Mouse (Mus musculus): ENCODE measurements around the gene Ppp1r21.
A peak's percentile ranks its signal among the peaks of the same experiment; 100 is the strongest.

Gene Ppp1r21

DNA sequence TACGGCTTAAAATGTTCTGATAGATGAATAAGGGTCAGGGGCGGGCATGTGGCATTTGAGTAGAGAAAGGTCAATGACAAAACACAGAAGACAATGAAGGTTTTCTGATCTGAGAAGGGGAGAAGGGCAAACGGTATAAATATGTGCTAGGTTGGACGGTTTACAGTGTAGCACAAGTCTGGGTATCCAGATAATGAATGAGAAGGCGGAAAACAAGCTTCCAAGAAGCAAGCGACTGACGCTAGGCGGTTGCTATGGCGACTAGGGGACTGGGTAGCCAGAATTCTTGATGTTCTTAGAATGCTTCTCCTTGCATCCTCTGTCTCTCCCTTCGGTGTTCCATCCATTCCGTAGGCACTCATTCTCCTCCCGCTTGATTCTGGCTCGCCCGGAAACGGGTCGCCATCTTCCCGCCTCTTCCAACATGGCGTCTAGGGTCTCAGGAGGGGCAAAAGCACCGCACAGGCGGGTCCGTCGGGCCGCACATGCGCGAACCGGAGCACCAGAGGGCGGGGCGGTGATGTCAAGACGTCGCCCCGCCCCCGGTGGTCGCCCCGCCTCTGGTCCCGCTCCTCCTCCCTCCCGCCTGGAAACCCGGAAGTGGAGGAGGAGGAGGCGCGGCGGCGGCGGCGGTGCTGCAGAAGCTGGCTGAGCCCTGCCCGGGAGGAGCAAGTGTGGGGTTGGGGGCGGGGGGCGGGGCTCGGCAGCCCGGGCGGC, at the start of gene Ppp1r21:
Gene Ppp1r21 (plus strand): TSS at position 600 of the 717 bp plus-strand sequence.
- peak; percentile 98 for DNase-seq

- DNase-seq: no peak
These were observed 49.5 kb upstream of the Ppp1r21 start for GRCm38 (mm10) chr17:88480369-88480768.

- DNase-seq: no peak
These were observed 48.9 kb upstream of the Ppp1r21 start for GRCm38 (mm10) chr17:88481062-88481461.

DNA sequence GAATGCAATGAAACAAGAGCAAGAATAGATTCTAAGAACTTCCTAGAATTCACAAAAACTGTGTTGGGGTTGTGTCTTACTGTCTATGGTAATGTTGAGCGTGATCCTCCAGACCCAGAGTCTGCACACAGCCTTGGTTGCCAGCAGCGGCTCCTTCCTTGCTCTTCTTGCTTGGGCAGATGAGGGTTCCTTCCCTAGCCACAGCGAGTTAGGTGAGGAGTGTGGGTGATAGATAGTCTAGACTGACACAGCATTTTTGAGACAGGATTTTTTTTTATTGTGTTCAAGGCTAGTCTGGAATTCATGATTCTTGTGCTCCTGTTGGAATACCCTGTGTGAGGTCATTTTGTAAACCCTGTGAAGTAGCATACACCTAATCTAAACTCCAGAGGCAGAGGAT, 48.3 kb upstream of the Ppp1r21 start:
- no peak for DNase-seq

GRCm38 (mm10) chr17:88484539-88484938, 45.4 kb upstream of the Ppp1r21 start:
- DNase-seq: no peak

GRCm38 (mm10) chr17:88484951-88485350, 45.0 kb upstream of the Ppp1r21 start:
- DNase-seq: no peak

GRCm38 (mm10) chr17:88490546-88490945, 39.4 kb upstream of the Ppp1r21 start:
- peak; percentile 67 for DNase-seq

GRCm38 (mm10) chr17:88491366-88492106, 38.4 kb upstream of the Ppp1r21 start:
- DNase-seq: no peak

DNA sequence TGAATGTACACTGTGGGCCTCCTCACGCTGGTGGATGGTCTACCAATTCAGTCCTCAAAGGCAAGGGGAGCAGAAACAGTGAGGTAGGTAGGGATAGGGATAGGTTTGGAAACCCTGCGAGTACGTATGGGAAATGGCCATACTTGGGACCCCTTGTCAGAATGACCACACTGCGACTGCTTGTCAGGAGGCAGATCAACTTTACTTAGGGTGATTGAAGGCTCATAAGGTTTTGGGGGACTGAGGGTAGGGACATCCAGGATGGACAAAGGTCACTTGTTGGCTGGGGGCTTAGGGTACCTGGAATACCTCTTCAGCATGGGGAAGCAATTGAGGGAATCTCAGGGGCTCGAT, 37.8 kb upstream of the Ppp1r21 start:
- DNase-seq: no peak

DNA sequence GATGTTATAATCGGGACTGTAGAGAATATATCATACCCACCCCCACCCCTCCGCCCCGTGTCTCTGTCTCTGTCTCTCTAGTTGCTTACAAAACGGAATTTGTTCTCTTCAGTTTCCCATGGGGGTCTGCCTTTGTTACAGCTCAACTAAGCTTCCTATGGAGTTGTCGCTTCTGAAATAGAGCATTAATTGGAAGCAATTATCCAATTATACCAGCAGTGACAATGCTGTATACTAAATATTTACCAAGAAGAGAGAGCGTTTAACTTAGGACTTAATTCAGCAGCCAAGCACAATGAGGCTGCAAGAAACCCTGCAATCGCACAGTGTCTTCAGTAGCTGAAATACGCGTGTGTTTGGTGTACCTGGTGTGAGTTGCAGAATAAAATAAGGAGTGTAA, 36.4 kb upstream of the Ppp1r21 start:
- DNase-seq: no peak

- DNase-seq: peak; percentile 75
These were observed 35.7 kb upstream of the Ppp1r21 start for GRCm38 (mm10) chr17:88494121-88494771.

- DNase-seq: no peak
These were observed 35.2 kb upstream of the Ppp1r21 start for GRCm38 (mm10) chr17:88494772-88495132.

GRCm38 (mm10) chr17:88498090-88498682, 31.7 kb upstream of the Ppp1r21 start:
- DNase-seq: no peak

- no peak for DNase-seq
These were observed 25.9 kb upstream of the Ppp1r21 start for GRCm38 (mm10) chr17:88504056-88504455.

DNA sequence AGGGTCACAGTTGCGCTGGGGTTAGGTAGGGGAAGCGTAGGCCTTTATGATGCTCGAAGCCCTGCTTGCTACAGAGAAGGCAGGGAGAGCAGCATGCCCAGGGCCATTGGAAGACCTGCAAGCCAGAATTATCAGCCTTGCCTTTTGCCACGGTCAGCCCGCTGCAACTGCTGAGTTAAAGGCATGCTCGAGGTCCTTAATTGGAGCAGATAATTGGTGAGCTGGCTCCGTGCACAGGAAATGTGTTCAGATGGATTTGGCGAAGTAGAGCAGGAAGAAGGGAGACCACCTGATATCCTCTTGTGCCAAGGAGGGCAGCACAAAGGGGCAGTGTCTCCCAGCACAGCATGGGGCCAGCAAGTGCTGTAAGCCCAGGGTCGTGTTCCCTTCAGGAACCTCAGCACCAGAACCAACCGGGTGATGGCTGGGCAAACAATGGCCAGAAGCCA, 24.6 kb upstream of the Ppp1r21 start:
- peak; percentile 94 for DNase-seq

DNA sequence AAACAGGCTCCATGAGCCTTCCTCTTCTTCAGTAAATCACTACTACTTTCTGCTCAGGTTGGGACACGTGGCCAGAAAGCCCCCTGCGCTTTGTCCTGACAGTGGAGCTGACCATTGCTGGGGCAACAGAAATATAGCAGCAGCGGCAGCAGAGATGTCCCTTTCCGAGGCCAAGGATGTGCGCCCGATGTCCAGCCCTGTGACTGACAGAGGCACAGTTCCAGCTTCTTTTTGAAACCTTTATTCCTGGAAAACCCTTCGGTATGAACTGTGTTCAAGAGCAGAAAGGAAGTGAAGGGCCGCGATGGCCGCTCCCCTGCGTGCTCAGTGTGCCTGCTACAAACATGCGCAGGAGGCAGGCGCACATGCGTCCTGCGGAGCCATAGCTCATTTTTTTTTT, 24.0 kb upstream of the Ppp1r21 start:
- DNase-seq: peak; percentile 54

DNA sequence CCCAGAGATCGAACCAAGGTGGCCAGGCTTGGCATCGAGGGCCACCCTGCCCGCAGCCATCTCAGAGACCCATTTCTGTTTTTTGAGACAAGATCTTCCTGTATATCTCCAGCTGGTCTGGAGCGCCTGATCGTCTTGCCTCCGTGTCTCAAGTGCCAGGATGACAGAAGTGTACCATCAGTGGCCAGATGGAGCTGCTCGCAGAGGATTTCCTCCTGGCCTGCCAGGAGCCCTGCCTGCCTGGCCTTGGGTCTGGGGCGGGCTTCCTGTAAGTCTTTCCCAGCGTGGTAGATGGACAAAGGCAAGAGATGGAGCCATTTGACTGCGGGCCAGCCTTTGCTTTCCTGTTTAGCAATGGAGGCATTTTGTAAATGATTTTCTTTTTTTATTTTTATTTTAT, 22.5 kb upstream of the Ppp1r21 start:
- DNase-seq: peak; percentile 97

- peak; percentile 80 for DNase-seq
These were observed 20.9 kb upstream of the Ppp1r21 start for GRCm38 (mm10) chr17:88508846-88509508.

- DNase-seq: no peak
These were observed 19.9 kb upstream of the Ppp1r21 start for GRCm38 (mm10) chr17:88509999-88510398.

DNA sequence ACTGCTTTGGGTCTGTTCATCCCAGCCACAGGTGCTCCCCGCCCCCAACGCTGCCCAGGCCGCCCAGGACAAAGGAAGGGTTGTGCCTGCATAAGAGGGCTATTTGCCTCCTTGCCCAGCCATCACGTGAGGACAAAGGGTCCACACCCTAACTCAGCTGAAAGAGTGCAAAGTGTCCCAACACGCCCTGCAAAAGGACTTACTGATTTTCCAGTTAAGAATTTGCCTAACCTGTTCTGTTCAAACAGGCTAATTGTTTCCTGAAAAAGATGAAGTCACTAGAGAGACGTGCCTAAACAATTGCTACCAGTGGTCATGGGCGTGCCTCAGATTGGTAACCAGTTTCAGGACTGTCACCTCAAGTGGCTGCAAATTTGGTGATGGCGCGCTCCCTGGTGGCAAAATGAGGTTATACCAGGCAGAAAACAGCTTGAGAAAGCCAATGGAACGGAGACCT, 18.8 kb upstream of the Ppp1r21 start:
- peak; percentile 77 for DNase-seq

- no peak for DNase-seq
These were observed 13.4 kb upstream of the Ppp1r21 start for GRCm38 (mm10) chr17:88516477-88516876.

GRCm38 (mm10) chr17:88527781-88528180, 2.1 kb upstream of the Ppp1r21 start:
- no peak for DNase-seq

GRCm38 (mm10) chr17:88530236-88530619, 310 bp downstream of the Ppp1r21 start:
- DNase-seq: no peak

Data from cerebellum, adult 9-11 months (tissue).